Mouse (Mus musculus) adrenal gland (tissue): ENCODE data around the gene Cd209f.
"Not testable (repeated sequence)": the region's sequence is repeated elsewhere in the genome, so short reads cannot be mapped to it uniquely, and the experiment has no call there.

Experiments
- intact Hi-C: fragments of 180-260 bp; cut with DNase I; formaldehyde crosslinking; loops from one replicate; pipeline ENCODE4 v1.15.1; 2025
- long read RNA-seq, 2 experiments: library from polyadenylated mRNA; unstranded; transcript quantifications; one replicate each; pipeline ENCODE4 v2.0.0; 2020; ENCODE audit warnings: borderline replicate concordance in 1 of 2; ENCODE audit not compliant: insufficient replicate concordance in 1 of 2

Gene Cd209f
- long read RNA-seq, experiment 1, partial matches to known transcripts, result 1 of 3 reads
- long read RNA-seq, experiment 1, other reads (novel, unspliced or antisense), result 1 of 3 reads
- long read RNA-seq, experiment 2, result 0 reads

- intact Hi-C loops, result not testable (repeated sequence)
Measured at GRCm38 (mm10) chr8:4105735-4106134, at the start of gene Cd209f. Gene Cd209f, minus strand, starts transcription at chr8:4105835.

GRCm38 (mm10) chr8:4154878-4155277, 49.2 kb upstream of the Cd209f start:
- intact Hi-C loops, result no loop called here

- intact Hi-C loops, result no loop called here
Measured at GRCm38 (mm10) chr8:4147272-4147671, 41.6 kb upstream of the Cd209f start.

- intact Hi-C loops, result loop anchor here (2.0 to 5.0 kb wide), 6 partner anchors 51 to 446 kb away; partner anchors contain the start of genes Ccl25, Ctxn1 and Elavl1
Measured at GRCm38 (mm10) chr8:4141721-4142120, 36.1 kb upstream of the Cd209f start.

- intact Hi-C loops, result loop anchor here (2.0 to 5.0 kb wide), 6 partner anchors 53 to 447 kb away; partner anchors contain the start of genes Ccl25, Ctxn1 and Elavl1
Measured at GRCm38 (mm10) chr8:4139660-4140646, 34.3 kb upstream of the Cd209f start.

- intact Hi-C loops, result no loop called here
Measured at GRCm38 (mm10) chr8:4133798-4134197, 28.2 kb upstream of the Cd209f start, which contains the start of gene Cd209g. Gene Cd209g, plus strand, starts transcription at chr8:4134098.

GRCm38 (mm10) chr8:4088514-4088913, 17.1 kb downstream of the Cd209f start:
- intact Hi-C loops, result not testable (repeated sequence)

- intact Hi-C loops, result not testable (repeated sequence)
Measured at GRCm38 (mm10) chr8:4087180-4087722, 18.4 kb downstream of the Cd209f start.
